Mouse (Mus musculus): ENCODE data around the gene Pdpn. TPM values are rescaled to one million over a fixed set of nuclear protein-coding genes. Genes with fewer than 3 reads are reported as not detected.
"Not testable (repeated sequence)": the region's sequence is repeated elsewhere in the genome, so short reads cannot be mapped to it uniquely, and the experiment has no call there.

The Pdpn gene
- not detected in 2 replicates for polyA plus RNA-seq (2012)

GRCm38 (mm10) chr4:143299325-143300070, at the start of gene Pdpn:
TSS of gene Pdpn (minus strand) at chr4:143299564.
- no peaks in the 10 kb centered on the region for H3K9me3 ChIP-seq (ENCODE audit: control insufficient read depth, low read length)
- no peaks in the 10 kb centered on the region for H3K36me3 ChIP-seq (ENCODE audit: control insufficient read depth)
- H3K27me3 ChIP-seq (ENCODE audit: control insufficient read depth) = peaks cover 49% of the 10 kb centered on the region
- TF ChIP-seq GATA1 (IDR thresholded peaks at IDR 0.05; ENCODE audit: low read length) (no peak), TAL1 (IDR thresholded peaks at IDR 0.05; ENCODE audit: low read length) (no peak)
- no peak within 1 kb of the TSS for H3K4me3 ChIP-seq (replicated peaks)
- no peaks in the 10 kb centered on the region for H3K4me1 ChIP-seq (ENCODE audit: control insufficient read depth)

GRCm38 (mm10) chr4:143348678-143349077, 49.3 kb upstream of the Pdpn start:
- no peaks in the 10 kb centered on the region for H3K36me3 ChIP-seq (ENCODE audit: control insufficient read depth)
- no peaks in the 10 kb centered on the region for H3K9me3 ChIP-seq (ENCODE audit: control insufficient read depth, low read length)

GRCm38 (mm10) chr4:143345491-143345890, 46.1 kb upstream of the Pdpn start:
- not testable (repeated sequence) for H3K4me1 ChIP-seq (ENCODE audit: control insufficient read depth); H3K9me3 ChIP-seq (ENCODE audit: control insufficient read depth, low read length); H3K4me3 ChIP-seq (replicated peaks); H3K36me3 ChIP-seq (ENCODE audit: control insufficient read depth)
- peaks cover 23% of the 10 kb centered on the region for H3K27me3 ChIP-seq (ENCODE audit: control insufficient read depth)

More at GRCm38 (mm10) chr4:143348678-143349077, 49.3 kb upstream of the Pdpn start:
- no peaks in the 10 kb centered on the region for H3K4me1 ChIP-seq (ENCODE audit: control insufficient read depth)
- no peak overlapping the region for H3K4me3 ChIP-seq (replicated peaks)
- TF ChIP-seq TAL1 (IDR thresholded peaks at IDR 0.05; ENCODE audit: low read length) (no peak), GATA1 (IDR thresholded peaks at IDR 0.05; ENCODE audit: low read length) (no peak)
- peaks cover 35% of the 10 kb centered on the region for H3K27me3 ChIP-seq (ENCODE audit: control insufficient read depth)

- no peaks in the 10 kb centered on the region for H3K4me1 ChIP-seq (ENCODE audit: control insufficient read depth)
- no peaks in the 10 kb centered on the region for H3K27me3 ChIP-seq (ENCODE audit: control insufficient read depth)
- H3K9me3 ChIP-seq (ENCODE audit: control insufficient read depth, low read length) = no peaks in the 10 kb centered on the region
- no peak for TF ChIP-seq GATA1 (IDR thresholded peaks at IDR 0.05; ENCODE audit: low read length)
- TF ChIP-seq TAL1 (IDR thresholded peaks at IDR 0.05; ENCODE audit: low read length) = no peak
- no peak overlapping the region for H3K4me3 ChIP-seq (replicated peaks)
- H3K36me3 ChIP-seq (ENCODE audit: control insufficient read depth) = no peaks in the 10 kb centered on the region
Measured at GRCm38 (mm10) chr4:143341470-143341869, 42.1 kb upstream of the Pdpn start.

DNA sequence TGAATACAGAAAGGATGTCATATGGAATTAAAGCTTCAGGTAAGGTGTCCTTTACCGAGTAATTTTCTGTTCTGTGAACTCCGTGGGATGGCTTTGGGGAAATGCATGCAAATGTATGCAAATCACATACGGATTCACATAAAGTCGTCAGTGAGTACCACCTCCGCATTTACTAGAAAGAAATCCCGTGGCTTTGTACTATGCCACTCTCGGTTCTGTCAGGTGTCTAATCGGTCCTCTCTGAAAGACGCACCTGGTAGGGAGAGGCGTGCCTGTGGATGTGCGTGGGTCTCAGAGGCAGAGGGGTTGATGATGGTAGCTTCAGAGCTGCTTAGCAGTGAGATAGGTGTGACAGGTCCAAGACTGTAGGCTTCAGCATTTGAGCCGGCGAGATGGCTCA, 40.4 kb upstream of the Pdpn start:
- H3K4me3 ChIP-seq (replicated peaks) = no peak overlapping the region
- H3K36me3 ChIP-seq (ENCODE audit: control insufficient read depth) = no peaks in the 10 kb centered on the region
- TF ChIP-seq TAL1 (IDR thresholded peaks at IDR 0.05; ENCODE audit: low read length) (no peak), GATA1 (IDR thresholded peaks at IDR 0.05; ENCODE audit: low read length) (no peak)
- no peaks in the 10 kb centered on the region for H3K27me3 ChIP-seq (ENCODE audit: control insufficient read depth)
- no peaks in the 10 kb centered on the region for H3K9me3 ChIP-seq (ENCODE audit: control insufficient read depth, low read length)
- no peaks in the 10 kb centered on the region for H3K4me1 ChIP-seq (ENCODE audit: control insufficient read depth)

DNA sequence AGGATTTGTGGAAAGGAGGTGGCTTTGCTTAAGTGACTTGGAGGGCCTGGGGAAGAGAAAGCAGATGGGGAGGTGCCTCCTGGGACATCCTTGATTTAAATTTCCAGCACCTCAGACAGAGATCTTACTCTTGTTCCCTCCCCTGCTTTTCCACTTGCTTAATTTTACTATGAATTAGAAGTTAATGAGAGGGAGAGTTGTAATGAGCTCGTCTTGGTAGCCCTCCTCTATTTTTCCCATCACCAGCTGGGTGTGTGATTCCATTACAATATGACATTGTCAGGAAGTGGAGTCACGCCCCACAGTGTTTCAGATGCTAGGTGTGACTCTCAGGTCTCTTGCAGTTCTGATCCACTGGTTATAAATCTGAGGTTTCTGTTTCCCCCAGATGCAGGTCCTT, 36.7 kb upstream of the Pdpn start:
- Histone ChIP-seq H3K4me1 (ENCODE audit: control insufficient read depth) (no peaks in the 10 kb centered on the region), H3K36me3 (ENCODE audit: control insufficient read depth) (no peaks in the 10 kb centered on the region), H3K27me3 (ENCODE audit: control insufficient read depth) (no peaks in the 10 kb centered on the region), H3K4me3 (replicated peaks) (no peak overlapping the region), H3K9me3 (ENCODE audit: control insufficient read depth, low read length) (no peaks in the 10 kb centered on the region)
- TF ChIP-seq TAL1 (IDR thresholded peaks at IDR 0.05; ENCODE audit: low read length) (no peak), GATA1 (IDR thresholded peaks at IDR 0.05; ENCODE audit: low read length) (no peak)

- Histone ChIP-seq H3K27me3 (ENCODE audit: control insufficient read depth) (no peaks in the 10 kb centered on the region), H3K9me3 (ENCODE audit: control insufficient read depth, low read length) (no peaks in the 10 kb centered on the region), H3K4me1 (ENCODE audit: control insufficient read depth) (no peaks in the 10 kb centered on the region), H3K36me3 (ENCODE audit: control insufficient read depth) (no peaks in the 10 kb centered on the region), H3K4me3 (replicated peaks) (no peak overlapping the region)
- no peak for TF ChIP-seq GATA1 (IDR thresholded peaks at IDR 0.05; ENCODE audit: low read length)
- no peak for TF ChIP-seq TAL1 (IDR thresholded peaks at IDR 0.05; ENCODE audit: low read length)
Measured at GRCm38 (mm10) chr4:143334995-143335394, 35.6 kb upstream of the Pdpn start.

GRCm38 (mm10) chr4:143334145-143334544, 34.8 kb upstream of the Pdpn start:
- Histone ChIP-seq H3K36me3 (ENCODE audit: control insufficient read depth) (no peaks in the 10 kb centered on the region), H3K9me3 (ENCODE audit: control insufficient read depth, low read length) (no peaks in the 10 kb centered on the region), H3K4me3 (replicated peaks) (no peak overlapping the region), H3K4me1 (ENCODE audit: control insufficient read depth) (no peaks in the 10 kb centered on the region), H3K27me3 (ENCODE audit: control insufficient read depth) (no peaks in the 10 kb centered on the region)
- TF ChIP-seq TAL1 (IDR thresholded peaks at IDR 0.05; ENCODE audit: low read length) (no peak), GATA1 (IDR thresholded peaks at IDR 0.05; ENCODE audit: low read length) (no peak)

DNA sequence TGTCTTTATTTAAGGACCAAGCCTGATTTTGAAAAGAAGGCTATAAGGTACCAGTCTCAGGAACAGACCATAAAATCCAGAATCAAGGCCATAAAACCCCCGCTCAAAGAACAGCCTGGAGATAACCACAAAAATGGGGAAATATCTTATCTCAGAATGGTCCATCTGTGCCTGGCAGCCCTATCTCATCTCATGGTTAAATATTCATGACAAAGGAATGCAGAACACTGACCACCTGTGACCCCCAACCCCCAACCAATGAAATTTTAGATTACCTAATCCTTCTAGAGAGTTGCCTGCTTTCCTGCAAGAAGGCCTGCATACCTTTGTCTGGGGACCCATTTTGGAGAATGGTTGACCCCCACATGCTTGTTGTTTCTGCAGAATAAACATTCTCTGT, 32.4 kb upstream of the Pdpn start:
- TF ChIP-seq TAL1 (IDR thresholded peaks at IDR 0.05; ENCODE audit: low read length) (no peak), GATA1 (IDR thresholded peaks at IDR 0.05; ENCODE audit: low read length) (no peak)
- Histone ChIP-seq H3K4me3 (replicated peaks) (no peak overlapping the region), H3K27me3 (ENCODE audit: control insufficient read depth) (no peaks in the 10 kb centered on the region), H3K4me1 (ENCODE audit: control insufficient read depth) (no peaks in the 10 kb centered on the region), H3K36me3 (ENCODE audit: control insufficient read depth) (no peaks in the 10 kb centered on the region), H3K9me3 (ENCODE audit: control insufficient read depth, low read length) (no peaks in the 10 kb centered on the region)

- no peak for TF ChIP-seq GATA1 (IDR thresholded peaks at IDR 0.05; ENCODE audit: low read length)
- TF ChIP-seq TAL1 (IDR thresholded peaks at IDR 0.05; ENCODE audit: low read length) = no peak
- Histone ChIP-seq H3K4me1 (ENCODE audit: control insufficient read depth) (no peaks in the 10 kb centered on the region), H3K27me3 (ENCODE audit: control insufficient read depth) (no peaks in the 10 kb centered on the region), H3K36me3 (ENCODE audit: control insufficient read depth) (no peaks in the 10 kb centered on the region), H3K9me3 (ENCODE audit: control insufficient read depth, low read length) (no peaks in the 10 kb centered on the region), H3K4me3 (replicated peaks) (no peak overlapping the region)
Measured at GRCm38 (mm10) chr4:143330566-143330965, 31.2 kb upstream of the Pdpn start.
